Mouse (Mus musculus) R1 (cell line): ENCODE data around the gene Ankrd2.
"Not testable (repeated sequence)": the region's sequence is repeated elsewhere in the genome, so short reads cannot be mapped to it uniquely, and the experiment has no call there.

Source experiments
- DNase-seq: peaks from one replicate; pipeline ENCODE4 v3.0.0-alpha.2; 2018; ENCODE audit warnings: low read depth, low spot score

Gene Ankrd2

GRCm38 (mm10) chr19:42054255-42054654 lies 18.5 kb downstream of the Ankrd2 start:
- DNase-seq, result no peak

DNA sequence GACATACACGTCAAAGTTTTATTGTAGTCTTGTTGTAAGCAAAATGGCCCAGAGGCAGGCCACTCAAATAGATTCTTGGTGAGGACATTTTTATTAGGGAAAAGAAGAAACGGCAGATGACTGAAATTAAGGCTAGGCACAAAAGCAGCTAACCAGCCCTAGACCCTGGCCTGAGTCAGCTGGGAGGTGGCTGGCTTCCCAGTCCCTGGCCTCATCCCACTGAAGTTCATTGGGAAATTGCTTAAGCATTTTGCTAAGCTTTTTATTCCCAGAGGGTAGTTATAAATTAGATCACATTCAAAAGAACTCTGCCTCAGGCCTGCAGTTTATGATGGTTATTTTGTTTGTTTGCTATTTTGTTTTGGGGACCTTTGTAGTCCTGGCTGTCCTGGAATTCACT lies 20.1 kb downstream of the Ankrd2 start:
- DNase-seq, result no peak

GRCm38 (mm10) chr19:42056719-42057409 lies 21.1 kb downstream of the Ankrd2 start:
- no peak for DNase-seq

DNA sequence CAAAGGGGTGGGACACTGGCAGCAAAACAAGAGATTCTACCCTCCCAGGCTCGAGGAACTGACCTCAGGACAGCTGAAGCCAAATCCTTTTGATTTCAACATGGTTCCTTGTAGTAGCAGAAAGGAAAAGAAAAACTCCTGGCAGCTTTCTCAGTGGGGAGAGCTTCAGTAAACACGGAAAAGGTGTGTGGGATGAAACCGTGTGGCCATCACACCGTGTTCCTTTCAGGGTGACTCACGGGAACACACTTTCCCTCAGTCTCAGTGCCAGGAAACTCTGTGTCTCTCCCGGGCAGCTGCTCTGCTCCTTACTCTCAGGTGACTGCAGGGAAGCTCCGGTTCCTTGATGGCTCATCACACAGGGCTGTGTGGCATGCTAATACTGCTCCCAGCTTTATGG lies 22.6 kb downstream of the Ankrd2 start:
- no peak for DNase-seq

GRCm38 (mm10) chr19:42061443-42061842 lies 25.6 kb downstream of the Ankrd2 start:
- no peak for DNase-seq

- DNase-seq, result peak; percentile 40
Measured at GRCm38 (mm10) chr19:42068441-42069240, 32.8 kb downstream of the Ankrd2 start.

GRCm38 (mm10) chr19:42069241-42069525 lies 33.4 kb downstream of the Ankrd2 start:
- peak; percentile 29 for DNase-seq

DNA sequence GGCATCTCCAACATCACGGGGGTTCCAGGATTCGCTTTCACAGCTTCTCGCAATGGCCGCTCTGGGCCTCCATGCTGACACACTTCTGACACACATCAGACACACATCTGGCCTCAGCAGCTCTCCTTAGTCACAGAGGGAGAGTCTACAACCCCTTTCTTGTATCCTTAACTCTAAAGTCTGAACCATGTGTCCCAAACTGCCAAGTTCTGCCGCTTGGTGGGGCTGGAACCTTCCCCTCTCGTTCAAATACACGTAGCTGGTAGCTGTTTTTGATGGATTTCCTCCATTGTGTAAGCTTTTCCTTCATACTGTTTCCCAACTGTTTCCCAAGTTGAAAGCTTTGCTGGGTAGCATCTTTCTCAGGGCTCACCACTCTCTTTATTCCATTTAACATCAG lies 35.4 kb downstream of the Ankrd2 start:
- peak; percentile 65 for DNase-seq

DNA sequence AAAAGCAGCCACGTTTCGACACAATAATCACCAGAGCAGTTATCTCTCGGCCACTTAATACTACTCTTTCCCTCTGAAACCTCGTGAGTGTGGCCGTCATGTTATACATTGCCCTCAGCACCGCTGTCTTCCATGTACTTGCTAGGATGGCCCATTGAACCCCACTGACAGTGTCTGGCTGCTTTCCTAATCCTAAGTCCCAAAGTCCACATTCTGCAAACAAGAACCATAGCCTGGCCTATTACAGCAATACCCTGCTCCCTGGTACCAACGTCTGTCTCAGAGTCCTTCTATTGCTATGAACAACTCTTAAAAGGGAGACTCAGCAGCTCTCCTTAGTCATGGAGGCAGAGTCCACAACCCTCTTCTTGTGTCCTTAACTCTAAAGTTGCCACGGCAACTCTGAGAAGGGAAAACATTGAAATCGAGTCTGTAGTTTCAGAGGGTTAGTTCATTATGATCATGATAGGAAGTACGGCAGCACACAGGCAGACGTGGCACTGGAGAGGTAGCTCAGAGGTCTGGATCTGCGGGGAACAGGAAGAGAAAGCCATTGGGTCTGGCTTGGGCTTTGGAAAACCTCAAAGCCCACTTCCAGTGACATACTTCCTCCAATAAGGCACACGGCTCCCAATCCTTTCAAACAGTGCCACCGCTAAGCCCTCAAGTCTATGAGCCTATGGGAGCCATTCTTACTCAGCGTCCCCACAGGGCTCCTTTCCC lies 36.2 kb downstream of the Ankrd2 start:
- DNase-seq, result no peak

- peak; percentile 43 for DNase-seq
Measured at GRCm38 (mm10) chr19:42072802-42073201, 37.0 kb downstream of the Ankrd2 start.

DNA sequence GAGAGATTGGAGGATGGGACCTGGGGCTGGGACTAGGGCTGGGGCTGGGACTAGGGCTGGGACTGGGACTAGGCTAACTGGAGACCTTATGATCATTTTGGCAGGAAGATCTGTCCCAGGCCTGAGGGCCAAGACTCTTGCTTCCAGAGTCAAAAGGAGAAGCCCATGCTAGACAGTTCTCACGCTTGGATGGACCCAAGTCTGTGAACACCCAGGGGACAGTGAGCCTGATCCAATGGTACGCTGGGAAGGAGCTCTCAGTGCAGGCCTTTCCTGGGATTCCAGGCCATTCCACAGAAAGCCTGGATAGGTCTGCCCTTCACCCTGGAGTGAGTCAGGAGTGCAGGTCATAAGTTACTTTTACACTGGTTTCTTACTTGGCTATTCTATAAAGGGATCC lies 39.3 kb downstream of the Ankrd2 start:
- no peak for DNase-seq

DNA sequence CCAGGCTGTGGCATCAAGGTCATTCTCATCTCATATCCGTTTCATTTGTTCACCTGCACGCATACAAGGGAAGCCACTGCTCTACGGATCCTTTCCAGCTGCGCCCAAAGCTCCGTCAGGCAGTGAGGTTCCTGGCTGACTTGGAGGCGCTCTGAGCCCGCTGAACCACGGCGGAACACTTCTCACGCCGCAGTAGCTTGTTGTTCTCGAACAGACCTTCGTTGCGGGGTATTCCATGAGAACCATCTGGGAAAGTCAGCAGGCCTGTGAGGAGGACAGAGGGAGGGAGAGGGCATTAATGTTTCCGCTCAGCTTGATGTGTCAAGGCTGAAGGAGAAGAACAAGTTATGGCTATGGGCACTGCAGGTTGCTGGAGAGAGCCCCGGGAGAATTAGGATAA lies 40.2 kb downstream of the Ankrd2 start:
- DNase-seq, result peak; percentile 38

- no peak for DNase-seq
Measured at GRCm38 (mm10) chr19:42078566-42078965, 42.8 kb downstream of the Ankrd2 start.

DNA sequence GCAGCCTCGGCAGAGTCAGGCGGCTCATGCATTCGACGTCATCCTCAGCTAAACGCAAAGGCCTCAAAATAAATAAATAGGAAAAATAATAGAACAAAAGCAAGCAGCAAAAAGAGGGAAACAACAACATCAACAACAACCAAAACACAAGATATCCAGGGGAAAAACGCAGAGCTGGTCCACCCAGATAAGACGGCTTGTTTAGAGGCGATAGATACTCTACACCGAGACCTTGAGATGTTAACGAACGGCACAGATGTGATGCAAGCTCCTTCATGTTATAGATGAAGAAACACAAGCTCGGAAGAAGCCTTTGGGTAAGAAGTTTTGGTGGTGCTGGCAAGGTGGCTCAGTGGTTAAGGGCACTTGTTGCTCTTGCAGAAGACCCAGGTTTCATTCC lies 43.2 kb downstream of the Ankrd2 start:
- no peak for DNase-seq

GRCm38 (mm10) chr19:42079950-42080349 lies 44.1 kb downstream of the Ankrd2 start:
- DNase-seq, result no peak

- no peak for DNase-seq
Measured at GRCm38 (mm10) chr19:42080469-42080868, 44.7 kb downstream of the Ankrd2 start.

DNA sequence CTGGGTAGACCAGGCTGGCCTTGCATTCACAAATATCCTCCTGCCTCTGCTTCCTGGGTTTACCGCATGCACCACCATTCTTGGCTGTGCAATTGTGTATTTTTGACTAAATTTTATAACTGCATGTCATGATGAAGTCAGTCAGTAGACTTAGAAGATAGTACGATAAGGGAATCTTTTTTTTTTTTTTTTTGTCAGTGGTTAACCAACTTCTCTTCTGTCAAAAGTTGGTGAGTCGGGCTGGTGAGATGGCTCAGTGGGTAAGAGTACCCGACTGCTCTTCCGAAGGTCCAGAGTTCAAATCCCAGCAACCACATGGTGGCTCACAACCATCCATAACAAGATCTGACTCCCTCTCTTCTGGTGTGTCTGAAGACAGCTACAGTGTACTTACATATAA lies 45.8 kb downstream of the Ankrd2 start:
- not testable (repeated sequence) for DNase-seq

DNA sequence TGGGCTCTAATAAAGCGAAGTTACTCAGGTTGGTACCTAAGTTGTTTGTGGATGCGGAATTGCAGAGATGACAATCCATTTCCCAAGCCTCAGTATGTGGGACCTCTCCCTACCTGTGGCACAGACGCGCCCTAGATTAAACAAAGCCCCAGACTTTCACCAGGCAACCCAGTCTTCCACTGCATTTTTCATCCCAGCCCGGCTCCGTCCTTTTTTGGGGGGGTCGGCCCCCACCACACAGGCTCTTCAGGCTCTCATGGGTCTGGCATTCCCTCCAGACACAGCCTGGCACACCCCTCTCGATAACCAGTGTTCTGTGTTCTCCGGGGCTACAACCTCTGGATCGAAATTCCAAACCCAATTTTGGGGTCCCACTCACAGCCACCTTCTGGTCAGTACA lies 49.9 kb downstream of the Ankrd2 start:
- DNase-seq, result no peak

DNA sequence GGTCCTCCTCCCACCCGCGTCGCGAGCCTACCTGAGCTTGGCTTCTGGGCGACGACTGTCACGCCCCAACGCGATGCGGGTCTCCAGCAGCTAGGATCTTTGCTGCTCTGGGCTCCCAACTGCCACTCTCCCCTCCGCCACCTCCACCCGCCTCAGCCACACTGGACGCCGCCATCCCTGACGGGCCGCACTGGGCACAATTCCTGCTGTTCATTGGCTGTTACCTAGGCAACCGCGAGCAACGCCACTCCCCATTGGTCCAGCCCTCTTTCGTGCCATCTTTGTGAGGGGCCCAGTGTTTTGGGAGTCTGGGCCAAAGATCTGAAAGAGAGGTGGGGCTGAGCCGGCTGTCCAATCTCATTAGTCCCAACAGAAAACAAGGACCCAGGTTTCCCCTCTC lies 50.4 kb downstream of the Ankrd2 start, which contains the start of gene Morn4:
Gene Morn4 (minus strand): TSS at position 192 of the 400 bp plus-strand sequence.
- DNase-seq, result peak; percentile 97

DNA sequence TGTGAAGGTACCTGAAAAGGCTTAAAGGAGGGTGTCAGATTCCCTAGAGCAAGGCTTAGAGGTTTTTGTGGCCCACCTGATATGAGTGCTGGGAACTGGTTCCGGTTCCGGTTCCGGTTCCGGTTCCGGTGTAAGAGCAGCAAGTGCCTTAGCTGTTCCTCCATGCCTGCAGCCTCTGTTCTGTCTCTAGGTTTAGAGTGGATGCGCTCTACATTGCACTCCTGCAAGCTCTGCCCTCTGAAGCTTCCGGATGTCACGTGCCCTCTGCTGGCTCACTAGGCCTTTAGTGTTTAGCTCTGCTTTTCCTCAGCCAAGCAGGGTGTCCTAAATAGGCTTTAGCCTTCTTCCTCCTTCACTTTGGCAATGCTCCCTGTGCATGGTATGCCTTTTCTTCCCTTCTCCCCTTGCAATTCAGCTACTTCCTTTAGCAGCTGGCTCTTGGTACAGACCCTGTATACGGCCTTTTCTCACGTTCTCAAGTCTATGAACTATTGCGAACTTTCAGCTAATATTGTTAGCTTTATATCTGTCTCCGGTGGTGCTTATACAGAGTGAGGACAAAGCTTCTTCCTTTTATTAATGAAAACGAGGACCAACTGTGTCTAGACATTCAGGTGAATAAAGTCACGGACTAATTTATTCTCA lies 53.4 kb downstream of the Ankrd2 start:
- DNase-seq, result peak; percentile 85

DNA sequence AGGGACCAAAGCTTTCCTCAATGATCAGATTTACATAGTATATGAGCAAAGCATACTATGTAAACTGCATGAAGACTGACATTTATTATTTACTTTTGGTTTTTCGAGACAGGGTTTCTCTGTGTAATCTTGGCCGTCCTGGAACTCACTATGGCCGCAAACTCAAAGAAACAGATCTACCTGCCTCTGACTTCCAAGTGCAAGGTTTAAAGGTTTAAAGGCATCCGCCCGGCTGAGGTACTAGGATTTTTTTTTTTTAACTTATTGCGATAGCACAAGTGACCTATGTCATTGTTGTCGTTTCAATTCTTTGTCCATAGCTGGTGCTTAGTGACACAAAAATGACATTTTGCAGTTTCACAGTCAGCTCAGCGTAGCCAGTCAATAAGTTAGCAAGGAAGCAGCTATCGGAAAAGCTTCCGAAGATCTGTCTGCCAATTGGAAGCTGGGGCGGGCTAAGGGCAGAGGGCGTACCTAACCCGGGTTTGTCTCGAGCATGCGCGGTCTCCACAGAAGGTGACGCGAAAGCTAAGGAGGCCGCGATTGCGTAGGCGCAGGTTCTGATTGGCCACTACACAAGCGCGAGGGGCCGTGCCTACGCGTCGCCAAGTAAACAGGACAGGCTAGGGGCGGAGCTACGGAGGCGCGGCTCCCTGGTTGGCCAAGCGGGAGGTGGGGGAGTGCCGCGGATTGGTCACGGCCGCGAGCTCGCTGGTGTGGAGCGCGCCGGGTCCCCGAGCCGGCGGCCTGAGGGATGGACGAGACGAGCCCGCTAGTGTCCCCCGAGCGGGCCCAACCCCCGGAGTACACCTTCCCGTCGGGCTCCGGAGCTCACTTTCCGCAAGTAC lies 54.2 kb downstream of the Ankrd2 start, which contains the start of gene Pi4k2a:
Gene Pi4k2a (plus strand): TSS at position 723 of the 848 bp plus-strand sequence.
- peak; percentile 100 for DNase-seq
